Mouse (Mus musculus) limb, embryonic 12.5 days (tissue): ENCODE results near the gene Rbbp8nl. TPM values are rescaled to one million over a fixed set of nuclear protein-coding genes. Genes with fewer than 3 reads are reported as not detected.
A peak's percentile ranks its signal among the peaks of the same experiment; 100 is the strongest.

Experiments used
- ATAC-seq: fragments of 200-750 bp; cut with Nextera tagmentation; 2 replicates; pipeline ENCODE4 v1.8.0; 2017; ENCODE audit warnings: low read depth, moderate TSS enrichment; ENCODE audit not compliant: insufficient number of reproducible peaks, insufficient read depth, low FRiP score, low TSS enrichment
- H3K27ac ChIP-seq: fragments of 300-500 bp; sonication (generic); 2 replicates; pipeline ENCODE4 v1.5.1; 2016; ENCODE audit warnings: mild to moderate bottlenecking, moderate library complexity
- H3K27me3 ChIP-seq: fragments of 300-500 bp; sonication (generic); 2 replicates; pipeline ENCODE4 v1.6.1; 2016; ENCODE audit warnings: mild to moderate bottlenecking, moderate library complexity
- H3K36me3 ChIP-seq: fragments of 300-500 bp; sonication (generic); 2 replicates; pipeline ENCODE4 v1.6.1; 2016; ENCODE audit warnings: mild to moderate bottlenecking, moderate library complexity
- H3K4me1 ChIP-seq: fragments of 300-500 bp; sonication (generic); replicated peaks from 2 replicates; pipeline ENCODE4 v1.6.1; 2016
- H3K4me2 ChIP-seq: fragments of 300-500 bp; sonication (generic); 2 replicates; pipeline ENCODE4 v1.6.1; 2016; ENCODE audit warnings: mild to moderate bottlenecking, moderate library complexity
- H3K4me3 ChIP-seq: fragments of 300-500 bp; sonication (generic); replicated peaks from 2 replicates; pipeline ENCODE4 v1.5.1; 2016; ENCODE audit warnings: mild to moderate bottlenecking
- H3K9ac ChIP-seq: fragments of 300-500 bp; sonication (generic); replicated peaks from 2 replicates; pipeline ENCODE4 v1.6.1; 2016; ENCODE audit warnings: mild to moderate bottlenecking, moderate library complexity
- H3K9me3 ChIP-seq: fragments of 300-500 bp; sonication (generic); 2 replicates; pipeline ENCODE4 v1.6.1; 2016; ENCODE audit warnings: mild to moderate bottlenecking, moderate library complexity
- WGBS: fragments of 180-500 bp; shearing (Covaris S2); methylation state at CpG from one replicate; pipeline ENCODE4 v1.1.7; 2016; 5-methylcytosine and 5-hydroxymethylcytosine counted together
- polyA plus RNA-seq: library from polyadenylated mRNA; unstranded; fragments of >200 nt; fragmentation: Nextera tagmentation; extraction: Ambion mirVana; gene quantifications from 2 replicates; pipeline ENCODE4 v1.2.1, GENCODE M21; 2016

Rbbp8nl gene
- polyA plus RNA-seq, 1 experiment from 2014 or later: 0.56 TPM

DNA sequence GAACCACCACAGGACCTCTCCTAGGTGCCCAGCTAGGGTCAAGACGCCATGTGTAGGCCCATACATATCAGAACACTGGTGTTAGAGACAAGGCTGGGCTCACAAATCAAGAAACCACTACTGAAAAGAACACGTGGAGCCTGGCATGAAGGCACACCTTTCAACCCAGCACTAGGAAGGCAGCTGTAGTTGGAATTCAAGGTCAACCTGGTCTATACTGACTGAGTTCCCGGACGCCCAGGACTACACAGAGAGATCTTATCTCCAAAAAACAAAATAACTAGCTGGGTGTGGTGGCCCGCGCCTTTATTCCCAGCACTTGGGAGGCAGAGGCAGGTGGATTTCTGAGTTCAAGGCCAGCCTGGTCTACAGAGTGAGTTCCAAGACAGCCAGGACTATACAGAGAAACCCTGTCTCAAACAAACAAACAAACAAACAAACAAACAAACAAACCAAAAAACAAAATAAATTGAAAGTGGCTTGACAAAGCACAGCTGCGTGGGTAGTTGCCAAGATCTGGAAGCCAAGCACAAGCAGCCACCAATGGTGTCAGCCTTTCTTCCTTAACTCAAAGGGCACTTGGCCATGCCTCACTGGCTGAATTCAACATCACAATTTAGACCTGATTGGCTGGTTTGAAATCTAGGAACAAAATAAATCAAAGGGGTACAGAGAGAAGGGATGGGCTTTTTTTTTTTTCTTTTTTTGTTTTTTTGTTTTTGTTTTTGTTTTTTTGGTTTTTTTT, 51.9 kb downstream of the Rbbp8nl start:
- Histone ChIP-seq H3K4me1 (peaks cover 23% of the 10 kb centered on the region), H3K9me3 (peaks cover 4% of the 10 kb centered on the region; the same call in 1 of the 2 replicates), H3K27ac (no peak overlapping the region), H3K4me2 (no peak overlapping the region), H3K27me3 (no peaks in the 10 kb centered on the region), H3K4me3 (no peak overlapping the region), H3K9ac (no peak overlapping the region), H3K36me3 (no peaks in the 10 kb centered on the region)
- 89% methylated on average over 7 of the region's 7 CpGs for WGBS
- ATAC-seq: no peak

DNA sequence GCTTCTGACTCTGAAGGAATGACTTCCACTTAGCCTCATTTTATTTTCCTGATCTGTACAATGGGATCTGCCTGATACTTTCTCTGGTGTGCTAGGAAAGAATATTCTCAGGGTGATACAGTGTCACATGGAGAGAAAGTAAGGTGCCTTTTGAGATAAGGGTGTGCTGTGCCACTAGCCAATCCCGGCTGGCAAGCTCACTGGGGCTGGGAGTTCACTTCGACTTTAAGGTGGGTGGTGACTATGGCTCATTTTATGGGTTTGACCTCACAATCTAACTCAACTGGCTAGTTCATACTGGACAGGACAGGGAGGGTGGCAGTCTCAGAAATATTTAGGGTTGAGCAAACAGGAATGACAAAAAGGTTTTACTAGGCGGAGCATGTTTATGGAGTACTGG, 52.7 kb downstream of the Rbbp8nl start:
- H3K9ac ChIP-seq: no peak overlapping the region
- no peak for ATAC-seq
- 79% methylated on average over 3 of the region's 3 CpGs for WGBS

DNA sequence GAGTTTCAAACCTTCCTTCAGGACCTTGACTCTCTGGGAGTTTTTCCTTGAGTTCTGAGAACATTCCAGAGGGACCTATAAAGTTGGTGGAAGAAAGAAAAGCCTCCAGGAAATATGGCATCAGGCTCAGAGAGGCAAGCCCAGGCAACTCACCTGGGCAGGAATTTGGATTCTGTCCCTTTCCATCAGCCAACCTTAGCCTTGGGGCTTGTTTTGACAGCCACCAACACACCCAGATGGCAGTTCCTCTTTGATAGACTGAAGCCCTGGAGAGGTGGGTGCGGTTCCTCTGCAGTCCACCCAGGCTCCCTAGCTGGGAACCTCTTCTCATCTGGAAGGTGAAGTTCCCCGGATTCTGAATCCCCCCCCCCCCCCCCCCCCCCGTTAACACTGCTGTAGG, 53.2 kb downstream of the Rbbp8nl start:
- Histone ChIP-seq H3K4me2 (no peak overlapping the region), H3K4me3 (no peak overlapping the region), H3K9ac (no peak overlapping the region), H3K27ac (peak overlapping the region; percentile 83; the same call in 1 of the 2 replicates), H3K9me3 (no peaks in the 10 kb centered on the region; the same call in 1 of the 2 replicates), H3K27me3 (no peaks in the 10 kb centered on the region), H3K36me3 (no peaks in the 10 kb centered on the region), H3K4me1 (peaks cover 23% of the 10 kb centered on the region)
- WGBS: 51% methylated on average over 3 of the region's 3 CpGs
- ATAC-seq: no peak

More for the DNA sequence above, 52.7 kb downstream of the Rbbp8nl start:
- peaks cover 23% of the 10 kb centered on the region for H3K4me1 ChIP-seq
- peaks cover 4% of the 10 kb centered on the region; the same call in 1 of the 2 replicates for H3K9me3 ChIP-seq
- H3K27ac ChIP-seq: no peak overlapping the region
- H3K36me3 ChIP-seq: no peaks in the 10 kb centered on the region
- H3K4me2 ChIP-seq: no peak overlapping the region
- no peaks in the 10 kb centered on the region for H3K27me3 ChIP-seq
- H3K4me3 ChIP-seq: no peak overlapping the region

DNA sequence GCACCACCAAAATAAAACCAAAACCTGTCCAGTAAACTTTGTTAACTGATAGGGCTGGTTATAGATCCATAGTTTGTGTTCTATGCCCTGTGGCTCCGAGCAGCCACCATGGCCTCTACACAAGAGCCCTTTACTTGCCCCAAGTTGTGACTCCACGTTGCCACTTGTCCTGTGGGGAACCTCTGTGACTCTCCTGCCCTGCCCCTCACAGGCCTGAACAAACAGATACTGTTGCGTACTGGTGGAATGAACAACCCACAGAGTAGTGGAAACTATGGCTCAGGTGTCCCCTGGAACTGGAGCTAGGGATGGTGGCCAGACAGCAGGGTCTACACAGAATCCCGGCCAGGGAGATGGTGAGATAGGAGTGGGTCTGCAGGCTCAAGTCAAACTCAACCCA, 53.9 kb downstream of the Rbbp8nl start:
- no peak overlapping the region for H3K4me3 ChIP-seq
- H3K4me2 ChIP-seq: no peak overlapping the region
- no peaks in the 10 kb centered on the region for H3K27me3 ChIP-seq
- H3K4me1 ChIP-seq: peaks cover 23% of the 10 kb centered on the region
- H3K9me3 ChIP-seq: no peaks in the 10 kb centered on the region
- H3K9ac ChIP-seq: no peak overlapping the region
- ATAC-seq: no peak
- 83% methylated on average over 4 of the region's 4 CpGs for WGBS
- peak overlapping the region; percentile 83 for H3K27ac ChIP-seq
- no peaks in the 10 kb centered on the region for H3K36me3 ChIP-seq

DNA sequence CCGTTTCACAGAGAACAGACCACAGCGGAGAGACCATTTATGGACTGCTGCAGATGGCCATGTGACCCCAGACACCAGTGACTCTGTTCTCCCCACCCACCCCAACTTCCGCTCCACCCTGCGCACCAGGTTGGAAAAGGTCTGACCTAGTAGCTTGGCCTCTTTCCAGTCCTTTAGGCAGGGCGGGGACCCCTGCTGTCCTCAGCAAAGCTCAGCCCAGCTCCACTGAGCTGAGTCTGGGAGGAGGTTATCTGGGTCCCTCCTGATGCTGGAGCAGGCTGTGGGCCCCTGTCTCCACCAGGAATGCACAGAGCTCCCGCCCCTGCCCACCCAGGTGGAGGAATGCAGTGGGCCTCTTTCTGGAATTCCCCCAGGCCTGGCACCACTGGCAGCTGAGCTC, 54.7 kb downstream of the Rbbp8nl start:
- peak; percentile 66; the same call in 1 of the 2 replicates for ATAC-seq
- no peak overlapping the region; the same call in 1 of the 2 replicates for H3K9ac ChIP-seq
- no peak overlapping the region for H3K4me2 ChIP-seq
- H3K4me3 ChIP-seq: no peak overlapping the region
- peaks cover 23% of the 10 kb centered on the region for H3K4me1 ChIP-seq
- WGBS: 53% methylated on average over 6 of the region's 6 CpGs
- peak overlapping the region; percentile 83 for H3K27ac ChIP-seq
- H3K9me3 ChIP-seq: no peaks in the 10 kb centered on the region
- H3K36me3 ChIP-seq: no peaks in the 10 kb centered on the region
- no peaks in the 10 kb centered on the region for H3K27me3 ChIP-seq

DNA sequence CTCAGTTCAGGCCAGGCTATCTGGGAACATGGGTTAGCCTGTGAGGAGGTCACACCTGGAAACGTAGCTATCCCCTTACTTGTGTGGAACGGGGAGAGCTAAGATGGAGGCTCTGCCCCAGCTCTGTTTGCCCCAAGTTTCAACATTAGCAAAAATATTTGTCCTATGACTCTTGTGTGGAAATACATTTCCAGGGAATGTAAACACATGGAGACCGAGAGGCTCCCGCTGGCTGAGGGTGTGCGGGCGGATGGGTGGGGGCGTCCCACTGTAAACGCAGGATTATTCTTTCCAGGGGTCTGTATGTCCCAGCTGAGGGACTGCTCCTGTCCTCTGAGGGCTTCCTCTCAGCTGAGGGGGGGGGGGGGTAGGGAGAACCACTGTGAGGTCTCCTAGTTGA, 55.3 kb downstream of the Rbbp8nl start:
- no peak overlapping the region for H3K4me2 ChIP-seq
- H3K27me3 ChIP-seq: no peaks in the 10 kb centered on the region
- WGBS: 94% methylated on average over 8 of the region's 8 CpGs
- H3K4me3 ChIP-seq: no peak overlapping the region
- H3K36me3 ChIP-seq: no peaks in the 10 kb centered on the region
- H3K4me1 ChIP-seq: peaks cover 23% of the 10 kb centered on the region
- H3K9me3 ChIP-seq: no peaks in the 10 kb centered on the region
- peak overlapping the region; percentile 83 for H3K27ac ChIP-seq
- no peak overlapping the region for H3K9ac ChIP-seq
- no peak for ATAC-seq

DNA sequence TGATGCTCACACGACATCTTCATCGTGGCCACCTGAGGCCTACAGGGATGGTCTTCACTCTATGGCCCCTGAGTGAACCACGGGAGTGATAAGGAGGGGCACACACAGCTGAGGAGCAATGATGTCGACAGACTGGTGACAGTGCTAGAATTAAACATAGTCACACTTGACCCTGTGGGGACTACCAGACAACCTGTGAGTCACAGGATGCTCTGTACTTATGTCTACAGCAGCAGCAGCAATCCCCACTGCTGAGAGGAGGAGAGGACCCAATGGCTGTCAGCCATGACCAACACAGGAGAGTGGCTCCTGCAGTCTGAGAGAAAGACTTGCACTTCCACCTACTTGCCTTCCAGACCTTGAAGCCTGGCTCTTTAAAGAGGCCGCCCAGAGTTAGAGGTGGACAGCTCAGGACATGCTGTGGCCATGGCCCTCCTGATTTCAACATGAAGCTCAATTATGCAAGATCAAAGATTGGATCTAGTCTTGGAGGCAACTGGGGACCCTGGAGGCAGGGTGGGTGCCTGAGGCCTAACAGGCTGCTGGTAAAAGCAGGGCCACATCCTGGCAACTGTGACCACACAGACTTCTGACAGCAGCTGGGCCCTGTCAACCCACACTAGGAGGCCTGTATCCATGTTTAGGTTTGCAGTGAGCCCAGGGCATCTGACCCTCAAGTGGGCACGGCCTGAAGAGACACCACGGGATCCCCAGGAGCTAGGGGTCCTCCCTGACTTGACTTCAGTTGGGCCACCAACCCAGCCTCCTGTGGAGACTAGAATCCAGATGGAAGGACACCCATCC, 56.4 kb downstream of the Rbbp8nl start:
- peaks cover 24% of the 10 kb centered on the region for H3K4me1 ChIP-seq
- no peaks in the 10 kb centered on the region for H3K27me3 ChIP-seq
- no peaks in the 10 kb centered on the region for H3K9me3 ChIP-seq
- no peak for ATAC-seq
- H3K4me2 ChIP-seq: no peak overlapping the region
- 82% methylated on average over 7 of the region's 7 CpGs for WGBS
- no peak overlapping the region for H3K27ac ChIP-seq
- H3K36me3 ChIP-seq: no peaks in the 10 kb centered on the region
- H3K9ac ChIP-seq: no peak overlapping the region
- H3K4me3 ChIP-seq: no peak overlapping the region

DNA sequence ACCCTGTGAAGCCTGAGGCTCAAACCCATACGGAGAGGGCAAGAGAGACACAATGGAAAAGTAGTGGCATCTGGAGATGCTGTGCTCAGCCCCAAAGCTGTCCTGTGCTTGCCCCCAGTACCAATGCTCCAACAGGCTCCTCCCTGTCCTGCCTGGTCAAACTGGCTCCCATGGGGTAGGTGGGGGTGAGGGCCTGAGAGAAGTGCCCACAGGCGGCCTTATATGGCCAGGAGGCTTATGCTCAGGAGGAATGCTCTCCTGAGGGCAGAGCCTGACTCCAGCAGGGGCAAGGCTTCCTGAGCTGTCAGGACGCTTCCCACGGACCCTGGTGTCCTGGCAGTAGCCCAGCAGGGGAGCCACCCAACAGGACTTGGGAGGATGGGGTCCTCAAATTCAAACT, 59.2 kb downstream of the Rbbp8nl start:
- ATAC-seq: no peak
- Histone ChIP-seq H3K9ac (no peak overlapping the region), H3K27me3 (peaks cover 27% of the 10 kb centered on the region), H3K4me2 (no peak overlapping the region), H3K9me3 (no peaks in the 10 kb centered on the region), H3K4me1 (peaks cover 43% of the 10 kb centered on the region), H3K4me3 (no peak overlapping the region), H3K27ac (no peak overlapping the region), H3K36me3 (no peaks in the 10 kb centered on the region)
- WGBS: 56% methylated on average over 4 of the region's 4 CpGs

DNA sequence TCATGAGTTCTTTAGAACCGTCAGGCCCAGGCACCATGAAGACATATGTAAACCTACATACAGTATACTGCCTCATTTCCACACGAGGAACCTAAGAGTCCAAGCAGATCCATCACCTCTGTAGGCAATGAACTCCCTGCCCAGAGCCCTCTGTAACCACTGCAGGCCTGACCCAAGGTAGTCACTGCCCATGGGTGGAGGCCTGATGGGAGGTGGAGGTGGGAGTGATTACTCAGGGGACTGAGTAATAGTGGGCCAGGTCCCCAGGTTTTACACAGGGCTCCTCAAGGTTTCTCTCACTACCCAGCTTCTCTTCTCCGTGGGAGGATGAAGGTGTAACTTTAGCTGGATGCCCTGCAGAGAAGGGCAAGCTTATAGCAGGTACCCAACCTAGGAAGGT, 60.5 kb downstream of the Rbbp8nl start:
- peaks cover 40% of the 10 kb centered on the region for H3K4me1 ChIP-seq
- 69% methylated on average over 3 of the region's 3 CpGs for WGBS
- ATAC-seq: no peak
- no peak overlapping the region for H3K9ac ChIP-seq
- H3K4me3 ChIP-seq: no peak overlapping the region
- peaks cover 40% of the 10 kb centered on the region for H3K27me3 ChIP-seq
- no peak overlapping the region for H3K4me2 ChIP-seq
- no peak overlapping the region for H3K27ac ChIP-seq
- no peaks in the 10 kb centered on the region for H3K9me3 ChIP-seq
- no peaks in the 10 kb centered on the region for H3K36me3 ChIP-seq

DNA sequence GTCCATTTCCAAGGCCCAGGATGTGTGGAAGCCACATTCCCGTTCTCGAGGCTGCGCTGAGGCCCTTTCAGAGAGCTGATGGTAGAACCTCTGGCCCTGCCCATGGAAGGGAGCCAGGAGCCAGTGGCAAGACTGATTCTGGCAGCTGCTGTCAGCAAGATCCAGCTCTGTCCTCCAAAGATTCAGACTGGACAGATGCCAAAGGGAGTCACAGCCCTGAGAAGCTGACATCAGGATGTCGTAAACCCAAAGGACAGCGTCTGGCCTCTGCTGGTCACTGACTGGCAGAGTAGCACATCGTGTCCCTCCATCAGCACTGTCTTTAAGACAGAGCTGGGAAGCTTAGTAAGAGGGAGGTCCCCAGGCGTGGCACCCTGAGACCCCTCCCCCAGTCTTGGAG, 61.1 kb downstream of the Rbbp8nl start:
- no peak for ATAC-seq
- no peak overlapping the region for H3K4me3 ChIP-seq
- no peak overlapping the region for H3K9ac ChIP-seq
- H3K36me3 ChIP-seq: no peaks in the 10 kb centered on the region
- H3K4me1 ChIP-seq: peaks cover 39% of the 10 kb centered on the region
- peak overlapping the region; percentile 45; the same call in 1 of the 2 replicates for H3K27ac ChIP-seq
- H3K27me3 ChIP-seq: peaks cover 46% of the 10 kb centered on the region
- no peak overlapping the region for H3K4me2 ChIP-seq
- H3K9me3 ChIP-seq: no peaks in the 10 kb centered on the region
- 54% methylated on average over 7 of the region's 7 CpGs for WGBS

DNA sequence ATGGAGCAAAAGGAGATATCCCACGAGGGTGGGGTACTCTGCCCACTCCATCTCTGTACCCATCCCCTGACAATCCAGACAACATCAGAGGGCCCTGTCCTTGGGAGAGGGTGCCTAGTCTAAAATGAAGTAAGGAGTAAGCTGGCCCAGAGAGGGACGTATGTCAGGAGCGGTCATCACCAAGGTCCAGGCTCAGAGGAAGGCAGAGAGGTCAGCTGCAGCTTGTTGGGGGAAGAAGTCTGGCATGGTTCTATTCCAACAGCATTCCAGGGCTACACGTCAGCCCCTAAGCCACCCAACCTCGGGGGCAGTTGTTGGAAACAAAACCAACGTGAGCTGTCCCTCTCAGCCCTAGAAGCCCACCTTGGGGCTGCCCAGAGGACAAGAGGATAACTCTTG, 61.6 kb downstream of the Rbbp8nl start:
- no peak for ATAC-seq
- H3K36me3 ChIP-seq: no peaks in the 10 kb centered on the region
- H3K4me2 ChIP-seq: peak overlapping the region; percentile 50
- peaks cover 51% of the 10 kb centered on the region for H3K27me3 ChIP-seq
- peak overlapping the region; percentile 19; the same call in 1 of the 2 replicates for H3K4me3 ChIP-seq
- 50% methylated on average over 6 of the region's 6 CpGs for WGBS
- peaks cover 39% of the 10 kb centered on the region for H3K4me1 ChIP-seq
- peak overlapping the region; percentile 45; the same call in 1 of the 2 replicates for H3K27ac ChIP-seq
- H3K9ac ChIP-seq: no peak overlapping the region; the same call in 1 of the 2 replicates
- H3K9me3 ChIP-seq: no peaks in the 10 kb centered on the region
